Mouse (Mus musculus) spleen, adult 12 weeks (tissue): ENCODE measurements around the gene Angptl2.
"Not testable (repeated sequence)": the region's sequence is repeated elsewhere in the genome, so short reads cannot be mapped to it uniquely, and the experiment has no call there.

Source experiments
- DNase-seq: peaks from one replicate; pipeline ENCODE4 v3.0.0; 2022; ENCODE audit warnings: low spot score

Angptl2 gene

DNA sequence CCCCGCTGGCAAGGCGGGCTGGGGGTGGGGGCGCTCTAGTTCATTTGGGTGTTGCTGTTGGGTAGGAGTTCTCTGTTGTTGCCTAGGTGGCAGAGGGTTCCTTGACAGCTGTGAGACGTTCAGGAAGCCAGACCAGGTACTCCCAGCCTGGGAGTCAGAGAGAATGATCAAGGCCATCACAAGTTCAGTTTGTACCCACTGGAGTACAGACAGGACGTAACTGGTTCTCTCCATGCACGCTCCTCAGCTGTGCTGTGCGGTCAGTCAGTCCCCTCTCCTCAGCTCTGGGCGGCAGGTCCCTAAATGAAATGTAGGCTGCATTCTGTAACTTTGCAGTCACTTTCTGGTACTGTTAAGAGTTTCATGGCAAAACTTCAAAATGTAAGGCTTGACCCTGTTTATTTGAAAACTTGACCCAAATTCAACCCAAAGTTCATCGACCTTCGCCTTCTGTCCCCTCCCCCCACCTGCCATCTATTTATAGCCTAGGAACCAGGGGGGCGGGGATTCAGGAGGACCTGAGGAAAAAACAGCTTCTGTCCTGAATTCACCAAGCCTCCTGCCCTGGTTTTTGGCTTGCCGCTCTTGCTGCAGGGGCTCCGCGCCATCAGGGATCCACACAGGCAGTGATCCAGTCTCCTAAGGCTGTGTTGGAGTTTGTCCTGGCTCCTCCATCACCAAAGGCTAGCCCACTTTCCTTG is 15.4 kb upstream of the Angptl2 start:
- no peak for DNase-seq

- no peak for DNase-seq
Measured at GRCm38 (mm10) chr2:33203284-33203683, 12.6 kb upstream of the Angptl2 start.

GRCm38 (mm10) chr2:33204980-33205379 is 10.9 kb upstream of the Angptl2 start:
- no peak for DNase-seq

DNA sequence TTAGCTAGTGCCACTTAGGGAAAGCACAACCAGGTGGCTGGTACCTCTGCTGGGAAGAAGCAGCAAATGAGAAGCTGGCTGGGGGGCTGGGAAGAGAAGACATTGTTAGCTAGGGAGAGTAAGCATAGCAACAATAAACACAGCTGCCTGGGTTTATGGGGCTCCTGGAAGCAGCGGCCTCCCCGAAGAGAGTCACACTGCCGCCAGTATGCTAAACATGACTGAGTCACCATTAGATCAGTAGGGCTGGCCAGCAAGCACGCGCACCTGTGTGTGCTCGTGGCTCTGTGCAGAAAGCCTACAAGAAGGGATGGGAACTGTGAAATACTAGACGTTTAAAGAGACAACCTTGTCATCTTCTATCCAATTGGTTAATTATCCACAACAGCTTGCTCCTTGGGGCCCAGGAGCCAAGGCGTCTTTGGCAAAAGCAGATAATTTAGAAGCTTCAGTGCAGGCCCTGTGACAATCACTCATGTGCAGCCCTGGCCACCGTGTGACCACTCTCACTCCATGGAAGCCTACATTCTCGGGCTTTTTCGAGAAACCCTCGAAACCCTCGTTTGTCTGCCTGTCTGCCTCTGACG is 9.8 kb upstream of the Angptl2 start:
- no peak for DNase-seq

- no peak for DNase-seq
Measured at GRCm38 (mm10) chr2:33207069-33207468, 8.8 kb upstream of the Angptl2 start.

- DNase-seq: no peak
Measured at GRCm38 (mm10) chr2:33208134-33208533, 7.7 kb upstream of the Angptl2 start.

- DNase-seq: no peak
Measured at GRCm38 (mm10) chr2:33210841-33211240, 5.0 kb upstream of the Angptl2 start.

DNA sequence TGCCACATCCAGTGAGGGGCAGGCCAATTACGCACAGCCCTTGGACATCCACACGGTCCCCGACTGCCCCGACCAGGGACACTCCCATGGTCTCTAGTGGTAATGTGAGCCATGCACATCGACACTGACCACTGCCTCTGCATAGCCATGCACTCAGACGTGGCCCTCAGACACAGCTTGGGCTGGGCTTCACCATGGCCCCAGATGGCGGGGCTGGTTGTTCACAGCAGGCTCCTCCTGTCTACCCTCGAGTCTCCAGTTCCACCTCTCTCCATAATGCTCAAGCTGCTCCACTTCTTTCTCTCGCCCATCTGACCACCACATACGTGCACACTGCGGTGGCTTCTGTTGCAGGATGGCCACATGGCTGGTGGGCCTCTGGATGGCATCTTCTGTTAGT is 4.6 kb upstream of the Angptl2 start:
- DNase-seq: not testable (repeated sequence)

GRCm38 (mm10) chr2:33215177-33215699 is 631 bp upstream of the Angptl2 start:
- no peak for DNase-seq

- no peak for DNase-seq
Measured at GRCm38 (mm10) chr2:33216645-33217424, 966 bp downstream of the Angptl2 start.

DNA sequence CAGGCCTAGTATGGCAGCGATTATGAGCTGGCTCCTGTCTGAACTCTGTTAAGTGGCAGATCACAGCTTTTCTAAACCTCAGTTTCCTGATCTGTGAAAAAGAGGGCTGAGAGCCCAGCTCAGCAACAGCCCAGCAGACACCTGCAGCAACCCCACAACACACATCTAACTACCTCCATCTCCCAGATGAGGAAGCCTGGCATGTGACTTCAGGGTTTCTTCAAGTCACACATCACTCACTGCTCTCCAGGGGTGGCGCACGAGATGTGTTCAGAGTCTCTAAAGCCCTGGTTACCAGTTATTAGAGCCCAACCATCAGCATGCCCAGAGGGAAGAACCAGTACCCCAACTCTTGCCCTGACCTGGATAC is 1.5 kb downstream of the Angptl2 start:
- no peak for DNase-seq

GRCm38 (mm10) chr2:33218903-33219625 is 3.2 kb downstream of the Angptl2 start:
- no peak for DNase-seq

GRCm38 (mm10) chr2:33219637-33220036 is 3.8 kb downstream of the Angptl2 start:
- no peak for DNase-seq

DNA sequence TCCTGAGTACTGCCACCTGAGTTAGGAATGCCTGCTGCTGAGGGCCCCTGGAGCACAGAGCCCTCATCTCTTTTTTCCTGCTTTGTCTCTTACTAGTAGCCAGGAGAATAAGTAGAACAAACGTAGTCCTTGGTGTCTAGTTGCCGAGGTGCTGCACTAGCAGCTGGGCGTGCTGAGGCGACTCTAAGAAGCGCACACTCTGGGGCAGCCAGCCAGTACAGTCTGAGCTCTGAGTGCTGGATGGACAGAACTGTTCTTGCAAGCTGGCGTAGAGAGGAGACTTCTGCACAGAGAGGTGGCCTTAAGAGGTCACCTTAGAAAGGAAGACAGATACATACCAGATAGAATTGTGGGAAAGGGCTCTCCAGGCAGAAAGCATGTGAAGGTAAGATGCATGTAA is 4.4 kb downstream of the Angptl2 start:
- no peak for DNase-seq

DNA sequence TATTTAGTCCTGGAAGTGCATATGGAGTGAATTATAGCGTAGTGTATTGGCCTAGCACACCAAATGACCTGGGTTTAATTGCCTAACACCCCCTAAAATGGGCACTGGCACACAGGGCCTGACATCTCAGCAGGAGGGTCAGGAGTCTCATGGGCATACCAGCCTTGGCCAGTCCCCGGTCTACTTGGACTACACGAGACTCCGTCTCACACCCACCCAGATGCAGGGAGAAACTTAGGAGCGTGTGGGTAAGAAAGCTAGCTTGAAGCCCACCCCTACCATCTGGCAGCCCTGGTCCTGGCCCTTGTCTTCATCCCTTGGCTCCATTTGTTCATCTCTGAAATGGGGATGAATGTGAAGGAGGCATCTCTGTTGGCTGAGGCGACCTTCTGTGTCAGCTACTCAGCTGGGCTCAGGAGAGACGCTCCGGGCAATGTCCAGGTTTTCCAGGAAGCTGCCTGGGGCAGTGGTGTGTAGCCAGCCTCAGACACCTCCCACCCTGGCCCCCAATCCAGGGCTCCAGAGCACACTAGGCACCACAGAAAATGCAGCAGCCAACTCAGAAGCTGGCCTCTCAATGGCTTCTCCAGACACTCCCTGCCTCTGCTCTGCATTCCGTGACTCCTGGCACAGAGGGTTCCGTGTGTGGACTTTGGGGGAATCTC is 4.9 kb downstream of the Angptl2 start:
- no peak for DNase-seq

DNA sequence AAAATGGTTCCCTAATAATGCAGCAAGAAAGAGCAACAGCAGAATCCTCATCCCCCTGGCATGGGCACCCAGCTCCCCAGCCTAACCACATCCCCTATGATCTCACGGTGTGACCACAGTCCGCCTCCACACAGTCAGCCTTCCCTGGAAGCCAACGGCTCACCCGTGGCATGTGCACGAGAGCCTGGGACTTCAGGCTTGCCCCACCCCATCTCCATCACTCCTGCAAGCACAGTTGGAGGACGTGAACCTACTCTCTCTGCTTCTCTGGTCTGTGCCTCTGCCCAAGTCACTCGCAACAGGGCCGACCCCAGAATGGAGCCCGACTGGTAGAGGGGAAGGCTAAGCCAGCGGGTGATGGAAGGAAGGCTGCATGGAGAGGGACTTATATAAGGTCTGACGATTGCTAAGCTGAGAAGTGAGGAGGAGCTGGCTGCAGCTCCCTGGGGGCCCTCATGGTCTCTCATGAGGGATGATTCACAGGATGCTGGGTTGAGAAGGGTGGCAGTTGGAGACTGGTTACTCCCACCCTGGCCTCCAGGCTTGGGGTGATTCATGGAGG is 5.6 kb downstream of the Angptl2 start:
- DNase-seq: no peak

DNA sequence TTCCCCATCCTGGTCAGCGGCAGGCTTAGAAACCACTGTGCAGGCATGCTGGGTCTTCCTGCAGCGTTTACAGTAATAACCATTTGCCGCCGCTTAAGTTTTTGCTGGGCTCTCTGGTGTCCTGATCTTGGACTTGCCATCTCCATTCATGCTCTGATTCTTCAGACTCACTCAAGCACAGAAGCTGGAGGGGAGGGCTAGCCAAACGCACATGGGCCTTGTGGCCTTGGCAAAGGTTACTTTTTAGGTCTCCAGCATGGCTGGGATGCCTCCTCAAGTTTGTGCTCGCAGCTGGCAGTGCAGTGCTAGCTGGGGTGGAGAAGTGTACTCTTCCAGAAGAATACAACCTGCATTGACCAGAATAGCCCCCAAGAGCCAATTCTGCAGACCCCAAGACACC is 6.6 kb downstream of the Angptl2 start:
- no peak for DNase-seq

DNA sequence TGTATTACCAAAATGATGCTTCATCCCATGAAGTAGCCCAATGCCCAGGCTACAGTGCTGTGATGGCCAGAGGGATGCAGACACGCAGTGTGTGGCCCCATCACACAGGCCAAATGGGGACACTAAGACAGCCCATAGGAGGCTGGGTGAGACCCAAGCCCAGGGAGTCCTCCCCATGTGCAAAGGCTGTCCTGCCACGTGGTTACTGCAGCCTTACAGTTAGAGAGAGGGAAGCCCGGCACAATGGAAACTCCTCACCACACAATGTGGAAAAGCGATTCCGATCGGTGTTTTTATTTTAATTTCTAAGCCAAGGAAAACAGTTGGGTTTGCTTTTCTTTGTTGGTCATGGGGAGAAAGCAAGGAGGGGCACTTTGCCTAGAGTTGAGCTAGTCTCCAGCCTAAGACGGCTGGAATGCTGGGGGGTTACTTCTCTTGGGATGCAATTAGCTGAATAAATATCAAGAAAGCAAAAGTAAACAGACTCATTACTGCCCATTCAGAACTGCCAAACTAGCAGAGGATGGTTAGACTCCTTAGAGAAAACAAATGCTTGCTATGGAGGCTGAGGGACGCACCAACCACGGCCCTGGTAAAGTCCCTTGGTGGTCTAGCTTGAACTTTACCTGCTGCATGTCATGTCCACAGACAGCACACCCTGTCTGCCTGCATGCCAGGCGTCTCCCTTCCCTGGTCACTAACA is 7.9 kb downstream of the Angptl2 start:
- DNase-seq: no peak

- DNase-seq: no peak
Measured at GRCm38 (mm10) chr2:33225921-33226320, 10.1 kb downstream of the Angptl2 start.

GRCm38 (mm10) chr2:33228077-33228476 is 12.2 kb downstream of the Angptl2 start:
- no peak for DNase-seq

- no peak for DNase-seq
Measured at GRCm38 (mm10) chr2:33228551-33228950, 12.7 kb downstream of the Angptl2 start.
